Mouse (Mus musculus) brain, embryonic 14.5 days (tissue): Measurements from ENCODE around the gene Rnf220. TPM values are rescaled to one million over a fixed set of nuclear protein-coding genes. Genes with fewer than 3 reads are reported as not detected.

ENCODE experiments used
- DNase-seq: peaks from one replicate; pipeline ENCODE4 v3.0.0-alpha.2; 2011; ENCODE audit warnings: low read depth
- CTCF ChIP-seq: fragments of 200-500 bp; IDR thresholded peaks from 2 replicates; pipeline ENCODE4 v1.5.1; 2012; ENCODE audit warnings: inconsistent platforms, mild to moderate bottlenecking, moderate library complexity, borderline replicate concordance; ENCODE audit not compliant: insufficient read depth, insufficient read length; ENCODE audit errors: extremely low read depth
- POLR2A ChIP-seq: fragments of 200-500 bp; IDR thresholded peaks from 2 replicates; pipeline ENCODE4 v1.6.1; 2012; ENCODE audit warnings: mild to moderate bottlenecking, inconsistent platforms, borderline replicate concordance; ENCODE audit not compliant: poor library complexity, insufficient read depth, insufficient read length, severe bottlenecking; ENCODE audit errors: extremely low read depth
- polyA plus RNA-seq: library from polyadenylated mRNA; depleted of rRNA; stranded (reverse); fragments of >200 nt; gene quantifications from 2 replicates; pipeline ENCODE4 v1.2.3, GENCODE M21; 2012

Rnf220 gene
- polyA plus RNA-seq, 1 experiment, result 183 TPM

DNA sequence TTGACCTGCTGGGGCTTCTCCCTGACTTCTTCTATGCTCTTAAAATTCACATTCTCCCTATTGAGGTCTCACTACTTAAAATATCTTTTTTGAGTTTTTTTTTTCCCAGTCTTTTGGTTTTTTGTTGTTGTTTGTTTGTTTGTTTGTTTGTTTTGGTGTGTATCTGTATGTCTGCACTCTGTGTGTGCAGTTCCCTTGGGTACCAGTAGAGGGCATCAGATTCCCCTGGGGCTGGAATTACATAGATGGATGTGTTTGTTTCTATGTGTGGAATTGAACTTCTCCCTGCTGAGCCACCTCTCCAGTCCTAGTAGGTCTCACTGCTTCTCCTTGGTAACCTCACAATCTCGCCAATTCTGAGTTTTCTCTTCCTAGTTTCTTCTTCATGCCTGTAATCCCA, 187.4 kb downstream of the Rnf220 start:
- DNase-seq, result no peak
- TF ChIP-seq POLR2A (no peak), CTCF (peak; percentile 17; the same call in 1 of the 2 replicates)

DNA sequence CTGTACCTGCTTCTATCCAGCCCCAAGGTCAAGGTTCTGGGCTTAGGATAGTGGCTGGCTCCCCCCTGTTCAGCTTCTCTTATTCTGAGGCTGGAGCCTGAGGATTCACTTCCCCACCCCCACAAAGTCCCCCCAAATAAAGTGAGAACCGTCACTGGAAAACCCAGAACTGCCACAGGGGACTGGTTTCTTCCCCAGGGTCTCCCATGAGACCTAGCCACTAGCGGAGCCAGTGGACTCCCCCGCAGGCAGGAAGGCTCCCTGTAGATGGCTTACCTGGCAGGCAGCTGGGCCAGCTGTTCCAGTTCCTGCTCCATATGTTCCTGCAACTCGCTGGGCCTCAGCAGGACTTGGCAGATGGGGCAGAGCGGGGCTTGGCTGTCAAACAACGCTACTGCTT, 189.6 kb downstream of the Rnf220 start:
- TF ChIP-seq POLR2A, result no peak
- TF ChIP-seq CTCF, result no peak
- DNase-seq, result no peak

DNA sequence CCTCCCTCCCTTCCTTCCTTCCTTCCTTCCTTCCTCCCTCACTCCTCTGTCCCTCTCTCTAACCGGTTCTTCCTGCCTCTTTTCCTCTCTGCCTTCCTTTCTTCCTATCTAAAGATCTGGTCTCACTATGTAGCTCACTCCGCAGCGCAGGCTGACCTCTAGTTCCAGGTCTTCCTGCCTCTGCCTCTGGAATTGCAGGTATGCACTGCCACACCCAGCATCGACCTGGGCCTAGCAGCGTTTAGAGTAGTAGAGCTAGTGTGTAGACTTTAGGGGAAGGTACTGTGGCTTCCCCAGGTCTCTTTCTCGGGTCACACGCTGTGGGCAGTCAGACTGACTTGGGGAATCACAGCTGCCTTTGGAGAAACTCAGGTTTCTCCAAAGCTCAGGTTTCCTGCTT, 191.4 kb downstream of the Rnf220 start:
- no peak for TF ChIP-seq CTCF
- TF ChIP-seq POLR2A, result no peak
- DNase-seq, result no peak

DNA sequence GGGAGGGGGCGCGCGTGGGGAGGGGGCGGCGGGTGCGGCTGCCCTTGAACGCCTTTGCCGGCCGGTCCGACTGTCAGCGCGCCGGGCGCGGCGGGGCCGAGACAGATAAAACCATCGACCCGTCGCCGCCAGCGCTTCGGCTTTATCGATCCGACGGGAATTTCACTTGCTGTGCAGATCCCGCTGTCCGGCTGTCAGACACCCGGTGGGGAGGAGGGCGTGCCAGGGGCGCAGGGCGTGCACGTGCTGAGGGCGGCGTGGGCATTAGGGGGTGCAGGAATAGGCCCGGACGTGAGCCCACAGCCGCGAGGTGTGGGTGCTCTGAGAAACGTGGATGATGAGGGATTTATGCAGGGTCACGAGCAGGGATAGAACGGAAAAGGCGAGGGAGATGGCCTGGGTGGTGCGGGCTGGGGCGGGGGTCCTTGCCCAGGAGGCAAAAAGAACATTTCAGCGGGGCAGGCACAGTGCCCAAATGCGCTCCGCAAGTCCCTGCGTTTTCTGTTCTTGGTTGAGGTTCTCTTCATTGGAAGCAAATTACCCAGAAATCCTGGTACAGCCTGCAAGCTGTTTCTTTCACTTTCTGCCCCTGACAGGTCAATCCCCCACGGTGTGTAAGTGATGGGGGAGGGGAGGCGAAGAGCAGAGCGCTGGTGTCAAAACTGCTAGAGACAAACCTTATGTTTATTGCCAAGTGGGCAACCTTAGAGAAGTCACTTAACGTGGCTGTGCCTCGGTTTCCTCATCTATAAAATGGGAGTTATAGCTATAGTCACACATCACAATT, 192.4 kb downstream of the Rnf220 start:
- peak; percentile 47 for DNase-seq
- TF ChIP-seq POLR2A (no peak), CTCF (no peak)

DNA sequence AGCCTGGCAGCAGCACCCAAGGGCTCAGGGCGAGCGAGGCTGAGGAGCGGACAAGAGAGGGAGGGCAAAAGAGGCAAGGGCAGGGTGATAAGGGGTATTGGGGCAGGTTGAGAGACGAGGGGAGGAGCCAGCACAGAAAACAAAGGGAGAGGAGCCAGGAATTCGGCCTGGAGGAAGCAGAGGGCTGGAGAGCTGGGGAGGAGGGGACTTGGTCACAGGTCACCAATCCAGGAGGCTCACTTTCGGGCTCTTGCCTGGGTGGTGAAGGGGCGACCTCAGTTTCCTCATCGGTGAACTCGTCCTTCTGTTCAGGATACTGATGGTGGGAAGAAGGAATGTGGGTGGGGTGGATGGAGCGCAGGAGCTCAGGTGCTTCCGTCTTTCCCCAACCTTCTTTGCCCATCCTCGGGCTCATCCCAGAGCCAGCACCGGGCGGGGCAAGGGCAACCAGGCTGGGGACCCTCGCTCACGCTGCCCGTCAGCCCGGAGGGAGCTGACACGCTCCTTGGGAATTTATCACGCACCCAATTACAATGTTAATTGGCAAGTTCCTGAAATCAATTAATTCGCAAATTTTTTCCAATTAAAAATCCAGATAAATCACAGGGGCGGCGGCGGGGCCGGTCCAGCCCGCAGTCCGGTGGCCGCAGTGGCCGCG, 193.1 kb downstream of the Rnf220 start:
- TF ChIP-seq POLR2A (no peak), CTCF (no peak)
- no peak for DNase-seq

DNA sequence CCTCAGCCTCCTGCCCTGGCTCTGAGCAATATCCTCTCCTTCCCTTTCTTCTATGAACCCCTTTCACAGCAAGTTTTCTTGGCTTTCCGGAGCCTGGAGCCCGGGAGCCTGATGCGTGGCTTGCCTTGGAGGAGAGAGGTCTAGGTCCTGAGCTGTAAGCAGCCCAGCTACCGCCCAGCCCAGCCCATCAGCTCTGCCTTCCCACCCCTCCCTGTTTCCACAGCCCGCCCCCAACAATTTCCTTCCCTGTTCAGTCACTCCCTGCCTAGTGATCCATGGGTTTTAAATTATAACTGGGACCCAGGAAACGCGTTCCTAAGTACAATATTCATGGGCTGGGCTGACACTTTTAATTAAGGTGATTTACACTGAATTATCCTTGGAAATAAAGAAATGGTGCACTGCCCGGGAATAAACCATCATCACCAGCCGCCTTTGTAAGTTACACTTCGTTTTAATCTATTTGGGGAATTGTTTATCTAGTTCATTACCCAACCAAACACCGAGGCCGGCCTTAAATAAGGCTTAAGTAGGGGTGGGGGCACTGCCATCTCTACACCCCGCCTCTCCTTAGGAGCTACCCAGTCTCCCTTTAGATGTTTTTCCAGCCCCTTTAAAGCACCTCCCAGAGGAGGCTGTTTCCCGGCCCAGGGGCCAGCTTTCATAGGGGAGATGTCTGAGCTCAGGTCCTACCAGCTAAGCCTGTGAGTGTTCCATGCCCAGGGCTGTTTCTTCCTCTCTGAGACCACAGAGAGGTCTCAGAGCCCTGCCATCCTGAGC, 194.6 kb downstream of the Rnf220 start:
- DNase-seq, result no peak
- TF ChIP-seq CTCF (no peak), POLR2A (no peak)

DNA sequence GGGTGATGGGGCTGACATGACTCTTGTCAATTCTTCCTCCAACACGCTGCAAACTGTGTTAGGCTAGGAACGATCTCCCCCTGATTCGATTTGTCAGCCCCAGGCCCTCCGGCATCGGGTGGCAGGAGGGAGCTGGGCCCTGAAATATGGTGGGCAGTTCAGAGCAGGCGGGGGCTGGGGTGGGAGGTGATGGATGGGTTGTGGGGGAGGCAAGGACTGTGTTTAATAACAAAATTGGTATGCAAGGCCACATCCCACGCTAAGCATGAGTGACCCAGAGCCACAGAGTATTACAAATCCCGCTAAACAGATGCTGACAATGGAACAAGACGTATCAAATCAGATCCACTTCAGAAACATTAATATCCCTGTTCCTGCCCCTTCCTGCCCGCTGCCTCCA, 196.9 kb downstream of the Rnf220 start:
- TF ChIP-seq POLR2A, result no peak
- TF ChIP-seq CTCF, result no peak
- no peak for DNase-seq

DNA sequence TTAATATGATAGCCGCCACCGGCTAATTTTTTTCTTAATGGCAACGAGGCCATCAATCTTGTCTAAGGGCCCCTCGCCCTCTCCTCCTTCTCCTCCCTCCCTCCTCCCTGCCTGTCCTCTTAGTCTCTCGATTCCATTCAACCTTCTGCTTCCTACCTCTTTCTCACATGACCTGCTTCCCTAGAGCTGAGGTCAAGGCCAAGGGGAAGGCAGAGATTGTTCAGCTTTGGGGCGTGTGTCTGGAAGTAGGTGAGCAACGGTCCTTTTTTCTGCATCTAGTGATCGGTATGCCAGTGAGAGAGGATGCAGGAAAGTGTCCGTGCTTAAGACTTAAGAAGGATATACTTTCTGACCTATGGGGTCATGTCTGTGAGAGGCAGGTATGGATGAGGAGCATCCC, 199.0 kb downstream of the Rnf220 start:
- no peak for DNase-seq
- TF ChIP-seq CTCF, result no peak
- no peak for TF ChIP-seq POLR2A

DNA sequence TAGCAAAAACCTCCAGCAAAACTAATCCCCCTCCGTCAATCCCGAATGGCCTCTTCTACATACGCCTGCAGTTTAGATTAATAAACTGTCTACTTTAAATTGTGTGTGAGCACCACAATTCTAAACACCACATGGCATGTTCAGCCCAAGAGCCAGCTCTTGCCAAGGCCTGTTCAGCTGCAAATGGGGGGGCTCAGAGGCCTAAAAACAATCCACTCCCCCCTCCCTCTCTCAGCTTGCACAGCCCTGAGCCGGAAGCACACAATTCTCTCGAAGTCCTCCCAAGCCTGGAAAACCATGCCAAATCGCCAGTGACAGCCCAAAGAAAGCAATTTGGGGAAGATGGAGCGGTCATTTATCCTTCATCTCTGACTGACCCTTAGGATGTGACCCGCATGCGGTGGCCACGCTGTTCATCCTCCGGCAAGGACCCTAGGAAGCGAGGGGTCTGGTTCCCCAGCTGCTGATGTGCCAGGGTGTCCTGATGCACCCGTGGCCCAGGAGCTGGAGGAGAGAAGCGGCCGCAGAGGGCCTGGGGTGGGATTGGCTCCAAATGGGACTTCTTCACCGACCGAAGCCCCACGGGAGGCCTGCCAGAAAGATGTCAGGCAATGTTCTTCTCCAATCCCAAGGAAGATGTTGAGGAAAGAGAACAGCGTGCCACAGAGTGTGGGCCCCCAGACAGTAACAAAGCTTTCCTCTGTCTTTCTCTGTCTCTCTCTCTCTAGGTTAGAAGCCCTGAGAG, 199.8 kb downstream of the Rnf220 start:
- no peak for TF ChIP-seq CTCF
- no peak for TF ChIP-seq POLR2A
- DNase-seq, result no peak

DNA sequence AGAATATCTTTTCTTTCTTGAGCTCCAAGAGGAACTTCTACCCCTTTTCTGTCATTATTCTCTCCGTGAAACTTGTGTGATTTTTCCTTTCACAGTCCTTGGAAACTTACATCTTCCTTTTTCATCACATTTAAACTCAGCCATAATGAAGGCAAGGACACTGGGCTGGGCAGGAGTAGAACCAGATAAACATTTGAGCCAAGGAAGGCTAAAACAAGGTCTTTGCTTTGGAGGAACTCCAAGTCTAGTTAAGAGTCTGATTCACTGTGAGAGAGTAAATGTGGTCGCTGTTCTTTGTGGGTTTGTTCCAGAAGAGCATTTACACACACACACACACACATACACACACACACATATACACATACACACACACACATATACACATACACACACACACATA, 205.2 kb downstream of the Rnf220 start:
- TF ChIP-seq POLR2A, result no peak
- no peak for TF ChIP-seq CTCF
- DNase-seq, result no peak
